9 mouse cellular contexts compared by ENCODE assay signal in genomic region chr4:137783541-137784191, GRCm38 (mm10). TPM values are rescaled to one million over a fixed set of nuclear protein-coding genes. Genes with fewer than 3 reads are reported as not detected.
DNase-seq lines count a peak whose midpoint lies in the region; ATAC-seq and TF ChIP-seq lines count a peak whose summit lies in the region.
"Had no signal": no experiment of that assay in that cellular context is flagged by ENCODE, and none has a peak within 500 bp of the region (broad histone marks: within the 10 kb centered on the region; RNA-seq: fewer than 3 reads in every experiment).

No protein-coding gene starts in this region.

- intact Hi-C loops in heart, postnatal 14 days (cut with DNase I) = no loop called here
- intact Hi-C loops in left cerebral cortex, adult 2 months (cut with DNase I) = no loop called here

- ATAC-seq in forebrain, embryonic 12.5 days (ENCODE audit: low FRiP score) = no peak

- H3K27me3 ChIP-seq in forebrain, embryonic 12.5 days = no peaks in the 10 kb centered on the region
- H3K27me3 ChIP-seq: midbrain, embryonic 12.5 days had no signal

- no peaks in the 10 kb centered on the region for H3K9me3 ChIP-seq in forebrain, embryonic 12.5 days
- H3K9me3 ChIP-seq: midbrain, embryonic 12.5 days had no signal

- H3K4me3 ChIP-seq in forebrain, embryonic 12.5 days (replicated peaks) = no peak overlapping the region
- H3K4me3 ChIP-seq in left cerebral cortex, adult 2 months = no peak overlapping the region
- H3K4me3 ChIP-seq: midbrain, embryonic 12.5 days had no signal

- H3K4me2 ChIP-seq in forebrain, embryonic 12.5 days = no peak overlapping the region
- H3K4me2 ChIP-seq: midbrain, embryonic 12.5 days had no signal

- WGBS in forebrain, embryonic 12.5 days = 48% methylated on average over 9 of the region's 9 CpGs

- H3K4me1 ChIP-seq in forebrain, embryonic 12.5 days = peaks cover 19% of the 10 kb centered on the region; the same call in 1 of the 2 replicates

- DNase-seq in adrenal gland, adult (ENCODE audit: inconsistent age in 2 of 2, low spot score in 1 of 2) = peak; percentile 53 to 75
- no peak for DNase-seq in adrenal gland, postnatal 4 days (ENCODE audit: low spot score in 2 of 2)
- DNase-seq in adipocyte (ENCODE audit: low spot score) = peak; percentile 91
- peak; percentile 61 to 63 for DNase-seq in heart, postnatal 14 days
- peak; percentile 42 to 50 for DNase-seq in left cerebral cortex, adult 2 months (ENCODE audit: extremely low spot score in 1 of 2, low spot score in 2 of 2)
- peak; percentile 42 for DNase-seq in right cerebral cortex, postnatal 14 days
- DNase-seq in thymus, postnatal 4 days = no peak

- TF ChIP-seq CTCF in left cerebral cortex, adult 2 months (IDR thresholded peaks at IDR 0.05) = no peak

- H3K36me3 ChIP-seq in forebrain, embryonic 12.5 days (replicated peaks) = no peaks in the 10 kb centered on the region
- H3K36me3 ChIP-seq: midbrain, embryonic 12.5 days had no signal

- H3K9ac ChIP-seq in forebrain, embryonic 12.5 days = 0 out of 2 replicates have a peak overlapping the region, but pooled peaks have one; percentile 26
- H3K9ac ChIP-seq: midbrain, embryonic 12.5 days had no signal

- no peak overlapping the region for H3K27ac ChIP-seq in forebrain, embryonic 12.5 days
- peak overlapping the region; percentile 10; the same call in 1 of the 2 replicates for H3K27ac ChIP-seq in left cerebral cortex, adult 2 months
- H3K27ac ChIP-seq: midbrain, embryonic 12.5 days had no signal

RNA-seq across cellular contexts. Expression of gene Alpl, which starts 12.5 kb away (rescaled TPM):
- 10 to 100 TPM; 10.1 to 15.9 TPM for total RNA-seq in adrenal gland, postnatal 4 days (2021)
- polyA plus RNA-seq in forebrain, embryonic 12.5 days (2016; fragmentation: Nextera tagmentation; extraction: Ambion mirVana) = 13.1 and 15.5 TPM in 2 replicates
- 10 to 100 TPM; 51.5 to 72.3 TPM for total RNA-seq in heart, postnatal 14 days (2021)
- 1 to 10 TPM; 5.1 to 8.5 TPM for total RNA-seq in left cerebral cortex, adult 2 months (2021)

Comparison
In these comparisons a context has a peak if more than half of its experiments do, and no peak if none do; other contexts are left out.
1. DNase-seq: peak in adrenal gland, adult (2 of 2), adipocyte (single experiment), heart, postnatal 14 days (2 of 2), left cerebral cortex, adult 2 months (2 of 2) and right cerebral cortex, postnatal 14 days (single experiment); none in adrenal gland, postnatal 4 days (0 of 2) and thymus, postnatal 4 days (single experiment).